Mouse (Mus musculus) adrenal gland, adult 2 months (tissue): ENCODE measurements at regions not wholly inside any gene's neighbourhood (a gene's known extent, or its start where the extent isn't known, plus 50 kb on each side); places are given as distances from the start of the nearest gene placed in this dataset.

ENCODE experiments used
- DNase-seq: peaks from one replicate; pipeline ENCODE4 v3.0.0; 2021

DNA sequence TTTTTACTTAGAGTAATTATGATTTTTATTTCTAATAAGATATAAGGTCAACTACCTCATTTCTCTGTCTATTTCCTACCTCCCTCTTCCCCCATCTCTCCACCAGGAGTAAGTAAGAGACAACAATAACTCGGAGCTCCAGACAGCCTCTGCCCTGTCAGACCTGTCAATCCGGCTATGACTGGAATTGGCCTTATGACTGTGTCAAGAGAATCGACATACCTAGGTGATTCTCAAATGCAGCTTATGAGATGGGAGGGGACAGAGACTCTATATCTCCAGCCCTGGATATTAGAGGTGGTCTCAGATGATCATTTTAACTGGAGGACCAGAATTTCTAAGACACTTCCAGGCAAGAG is 216.3 kb upstream of the Ankrd55 start:
- DNase-seq = no peak

DNA sequence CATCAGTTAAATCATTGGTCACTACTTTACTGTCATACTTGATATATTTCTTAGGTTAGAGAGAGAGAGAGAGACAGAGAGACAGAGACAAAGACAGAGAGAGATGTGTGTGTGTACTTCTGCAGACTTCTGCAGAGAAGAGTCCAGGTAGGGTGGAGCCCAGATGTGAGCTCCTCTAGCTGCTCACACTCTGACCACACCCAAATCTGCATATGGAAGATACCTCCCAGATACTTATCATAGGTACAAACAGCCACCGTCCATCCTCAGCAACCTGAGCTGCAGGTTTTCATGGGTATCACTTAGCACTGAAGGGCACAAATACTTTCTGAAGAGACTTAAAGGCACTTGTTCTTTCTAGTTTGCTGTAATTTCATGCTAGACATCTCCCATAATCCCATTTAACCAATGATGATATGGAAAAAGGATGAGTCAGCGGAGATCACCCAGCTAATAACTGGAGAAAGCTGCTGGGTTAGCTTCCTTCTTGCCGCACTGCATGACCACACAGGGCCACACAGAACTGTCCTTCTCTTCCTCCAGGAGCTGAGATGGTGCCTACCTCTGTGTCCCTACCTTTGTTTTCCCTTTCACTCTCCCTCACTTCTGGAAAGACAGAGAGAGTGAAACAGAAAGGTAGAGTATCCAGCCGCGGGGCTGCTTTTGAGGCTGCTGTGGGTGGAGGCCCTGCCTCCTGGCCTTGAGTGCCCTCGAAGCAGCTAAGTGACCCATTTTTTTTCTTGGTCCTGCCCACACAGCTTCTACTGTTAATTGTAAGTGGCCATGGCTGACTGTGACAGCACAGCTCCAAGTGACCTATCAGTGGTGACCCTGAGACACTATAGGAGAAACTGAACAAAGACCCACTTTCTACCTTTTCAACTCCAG is 214.5 kb upstream of the Ankrd55 start:
- DNase-seq = peak; percentile 80

DNA sequence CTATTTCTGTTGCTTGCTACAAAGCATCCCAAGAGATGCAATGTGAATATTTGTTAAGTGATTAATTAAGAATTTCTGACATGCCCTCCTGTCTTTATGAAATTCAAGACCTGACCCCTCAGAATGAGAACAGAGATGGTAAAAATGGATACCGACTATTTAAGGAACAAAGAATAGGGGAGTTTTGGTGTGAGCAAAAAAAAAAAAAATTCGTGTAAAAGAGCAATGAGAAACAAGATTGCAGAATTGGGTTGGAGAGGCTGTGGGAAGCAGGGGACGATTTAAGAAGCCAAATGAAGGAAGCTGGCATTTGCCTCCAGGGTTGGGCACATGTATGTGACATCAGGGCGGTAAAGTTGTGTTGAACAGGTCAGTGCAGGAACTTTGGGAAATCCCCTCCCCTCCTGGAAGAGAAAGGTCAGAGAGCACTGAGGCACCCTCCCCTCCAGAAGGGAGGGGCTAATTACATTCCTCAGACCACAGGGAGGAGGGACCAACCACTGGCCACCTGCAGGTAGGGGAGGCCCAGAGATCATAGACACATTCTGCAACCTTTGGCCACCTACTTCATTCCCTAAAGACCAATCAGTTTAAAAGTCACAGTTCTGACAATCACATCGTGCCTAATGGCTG is 212.3 kb upstream of the Ankrd55 start:
- no peak for DNase-seq

DNA sequence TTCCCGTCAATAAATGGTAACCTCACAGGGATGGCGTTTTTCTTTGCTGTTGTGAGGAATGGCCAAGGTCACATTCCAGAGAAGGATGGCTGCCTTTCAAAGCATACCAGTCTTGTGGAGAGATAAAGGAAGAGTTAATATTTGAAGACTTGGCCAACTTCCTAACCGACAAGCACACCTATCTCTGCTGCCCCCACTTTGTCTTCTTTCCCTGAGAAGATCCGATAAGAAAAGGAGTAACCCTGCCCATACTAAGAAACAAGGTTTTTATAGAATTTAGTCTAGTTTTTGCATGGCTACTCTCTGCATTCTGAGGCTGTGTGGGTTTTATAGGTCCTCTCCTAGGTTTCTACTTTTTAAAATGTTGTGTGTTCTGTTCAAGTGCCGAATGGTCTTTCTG is 210.2 kb upstream of the Ankrd55 start:
- DNase-seq = no peak

DNA sequence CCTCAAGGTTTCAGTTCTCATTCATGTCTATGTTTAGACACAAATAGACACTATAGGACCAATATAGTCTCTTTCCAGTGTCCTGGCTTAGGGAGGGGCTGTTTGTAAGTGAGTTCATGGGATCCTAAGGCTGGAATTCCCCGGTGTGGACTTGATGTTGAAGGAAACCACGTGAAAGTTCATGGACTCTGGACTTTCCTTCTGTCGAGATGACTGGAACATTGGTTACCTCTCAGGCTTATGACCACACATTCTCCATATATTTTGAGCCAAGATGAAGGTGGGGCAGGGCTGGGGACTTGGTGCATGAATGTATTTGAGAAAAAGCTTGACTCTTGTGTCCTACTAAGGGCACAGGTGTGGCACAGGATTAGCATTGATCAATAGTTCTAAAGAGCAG is 206.3 kb upstream of the Ankrd55 start:
- DNase-seq = no peak

DNA sequence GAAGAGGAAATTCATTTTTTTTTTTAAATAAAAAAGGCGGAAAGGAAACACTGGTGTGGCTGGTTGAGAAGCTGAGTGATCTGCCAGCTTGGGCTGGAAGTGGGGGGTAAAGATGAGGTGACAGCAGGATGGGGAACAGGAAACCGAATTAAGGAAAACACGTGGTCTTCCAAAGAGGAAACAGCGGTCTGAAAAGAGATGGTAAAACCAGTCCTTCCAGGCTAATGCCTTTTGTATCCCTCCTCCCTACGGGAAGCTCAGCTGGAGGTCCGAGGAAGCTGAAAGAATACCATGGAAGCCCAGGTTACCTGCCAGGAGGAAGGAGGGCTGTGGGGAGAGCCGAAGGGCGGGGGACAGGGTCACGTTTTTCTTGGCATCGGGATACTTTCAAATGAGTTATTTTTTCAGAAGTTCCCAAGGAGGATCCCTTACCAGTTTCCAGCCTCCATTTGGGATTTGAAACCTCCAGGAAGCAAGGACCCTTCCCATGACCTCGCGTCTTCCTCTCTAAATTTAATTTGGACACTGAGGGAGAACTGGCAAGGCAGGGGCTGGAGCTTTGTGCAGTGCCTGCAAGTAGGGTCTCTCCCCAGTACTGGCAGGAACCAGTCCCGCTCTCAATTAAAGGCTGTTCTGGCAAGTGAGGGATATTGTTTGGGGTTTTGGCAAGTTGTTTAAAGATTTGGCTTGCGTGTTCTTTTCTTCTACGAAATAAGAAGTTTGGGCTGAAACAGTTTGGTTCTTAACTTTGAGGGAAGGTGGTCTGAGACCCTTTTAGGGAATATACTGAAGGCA is 203.6 kb upstream of the Ankrd55 start:
- no peak for DNase-seq

DNA sequence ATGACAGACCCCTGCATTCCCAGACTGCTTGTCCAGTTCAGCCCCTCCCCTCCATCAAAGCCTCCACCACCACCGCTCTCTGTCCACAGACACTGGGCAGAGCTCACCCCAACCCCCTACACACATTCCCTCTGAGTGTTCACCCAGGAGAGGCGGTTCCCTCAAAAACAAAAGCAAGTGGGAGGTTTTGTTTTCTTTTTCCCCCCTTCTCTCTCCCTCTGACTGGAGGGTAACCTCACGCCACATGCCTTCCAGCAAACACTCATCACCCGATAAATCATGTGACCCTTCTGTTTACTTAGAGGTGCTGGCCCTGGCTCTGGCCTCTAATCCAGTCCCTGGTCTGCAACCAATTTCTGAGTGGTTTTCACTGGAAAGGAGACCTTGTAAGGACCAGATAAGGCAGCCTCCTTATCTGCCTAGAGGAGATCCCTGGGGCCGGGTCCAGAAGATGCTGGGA is 199.9 kb upstream of the Ankrd55 start:
- DNase-seq = peak; percentile 54

DNA sequence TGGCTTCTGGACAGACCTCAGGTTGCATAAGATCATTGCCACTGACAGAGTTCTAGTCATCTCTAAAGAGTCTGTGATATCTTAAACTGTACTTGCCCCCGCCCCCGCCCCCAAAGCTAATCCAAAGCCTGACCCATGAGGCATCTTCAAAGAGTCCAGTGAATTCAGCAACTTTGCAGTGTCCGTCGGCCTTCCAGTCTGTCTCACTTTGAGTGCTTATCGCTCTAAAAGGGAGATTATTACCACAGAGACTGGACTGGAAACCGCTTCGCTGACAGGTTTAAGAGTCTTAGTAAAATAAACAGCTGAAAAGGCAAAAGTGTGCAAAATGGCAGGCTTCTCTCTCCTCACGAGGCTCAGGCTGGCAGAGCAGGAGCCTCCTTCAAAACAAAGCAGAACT is 197.5 kb upstream of the Ankrd55 start:
- no peak for DNase-seq

DNA sequence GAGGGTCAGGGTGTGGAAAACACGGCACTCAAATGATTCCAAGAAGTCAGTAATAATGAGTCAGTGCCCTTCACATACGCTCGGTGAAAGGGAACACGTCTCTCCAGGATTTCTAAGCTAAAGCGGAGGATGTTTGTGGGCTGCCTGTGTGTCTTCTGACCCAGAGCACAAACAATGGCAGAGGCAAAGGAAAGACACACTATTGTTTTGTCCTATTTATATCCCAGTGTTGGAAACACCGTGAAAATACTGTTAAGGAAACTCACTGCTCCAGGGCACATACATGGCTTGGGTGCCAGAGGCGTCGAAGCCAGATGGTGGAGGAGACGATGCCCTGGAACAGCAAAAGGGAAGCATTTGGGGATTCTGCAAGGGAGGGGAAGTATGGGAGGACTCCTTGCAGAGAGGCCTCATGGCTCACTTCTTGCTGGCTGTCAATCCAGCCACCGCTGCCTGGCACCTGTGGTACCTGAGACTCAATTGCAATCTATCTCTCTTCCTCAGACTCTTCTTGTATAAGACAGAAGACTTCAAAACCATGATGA is 192.6 kb upstream of the Ankrd55 start:
- no peak for DNase-seq

DNA sequence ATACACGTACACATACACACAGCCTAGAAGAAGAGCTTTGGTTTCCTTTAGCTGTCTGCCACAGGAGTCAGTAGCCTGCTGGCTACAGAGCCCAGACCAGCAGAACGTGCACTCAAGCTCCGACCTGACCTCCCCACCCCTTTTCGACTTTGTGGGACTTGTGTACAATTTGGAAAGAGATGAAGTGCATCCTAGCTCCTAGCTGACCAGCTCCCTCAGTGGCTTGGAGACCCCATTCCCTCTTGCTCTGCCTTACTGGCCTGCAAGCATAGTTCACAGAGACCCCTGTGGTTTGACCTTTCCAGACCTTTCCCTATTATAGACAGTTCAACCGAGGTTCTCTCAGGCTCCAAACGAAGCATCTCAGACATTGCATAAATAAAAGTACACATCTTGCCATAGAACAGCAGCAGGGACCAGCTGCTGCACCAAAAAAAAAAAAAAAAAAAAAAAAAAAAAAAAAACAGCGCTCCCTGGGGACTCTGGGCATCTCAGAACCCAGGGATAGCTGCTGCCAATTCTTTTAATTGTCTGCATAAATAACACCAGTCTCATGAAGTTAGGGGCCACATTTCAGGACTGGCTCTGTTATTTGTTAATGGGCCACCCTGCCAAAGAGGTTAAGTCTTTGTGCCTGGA is 188.2 kb upstream of the Ankrd55 start:
- DNase-seq = no peak

DNA sequence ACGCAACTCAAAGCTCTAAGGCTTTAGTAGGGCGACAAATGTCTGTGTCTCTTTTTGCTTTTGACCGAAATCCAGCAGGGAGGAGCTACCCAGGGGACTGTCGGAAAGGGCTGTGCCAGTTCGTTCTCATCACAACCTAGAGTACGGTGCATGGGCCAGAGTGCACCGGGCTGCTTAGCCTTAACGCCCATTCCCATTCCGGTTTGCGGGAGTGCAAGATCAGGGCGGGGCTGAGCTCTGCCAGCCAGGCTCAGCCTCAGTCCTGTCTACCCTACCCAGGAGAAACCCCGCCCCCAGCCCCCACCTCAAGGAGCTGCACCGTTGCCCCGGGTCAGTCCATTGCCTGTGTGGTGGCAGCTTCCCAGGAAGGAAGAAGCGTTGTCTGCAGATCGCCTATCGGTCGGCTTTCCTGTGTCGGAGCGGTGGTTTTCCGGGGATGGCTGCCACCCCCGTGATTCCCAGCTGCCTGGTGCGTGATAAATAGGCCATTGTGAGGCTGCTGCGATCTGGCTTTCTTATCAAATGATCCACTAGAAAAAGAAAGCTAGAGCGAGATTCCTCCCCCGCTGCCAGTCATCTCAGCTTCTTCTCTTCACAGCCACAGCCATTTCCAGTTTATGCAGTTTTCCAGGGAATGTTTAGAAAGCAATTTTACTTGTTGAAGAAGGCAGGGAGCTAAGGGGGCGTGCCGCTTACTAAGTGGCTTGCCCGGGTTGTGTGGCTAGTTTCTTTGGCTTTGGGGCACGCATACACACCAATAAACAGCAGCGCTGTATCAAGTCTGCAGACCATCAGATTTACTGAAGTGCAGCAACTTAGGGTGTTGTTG is 187.4 kb upstream of the Ankrd55 start:
- DNase-seq = peak; percentile 86

DNA sequence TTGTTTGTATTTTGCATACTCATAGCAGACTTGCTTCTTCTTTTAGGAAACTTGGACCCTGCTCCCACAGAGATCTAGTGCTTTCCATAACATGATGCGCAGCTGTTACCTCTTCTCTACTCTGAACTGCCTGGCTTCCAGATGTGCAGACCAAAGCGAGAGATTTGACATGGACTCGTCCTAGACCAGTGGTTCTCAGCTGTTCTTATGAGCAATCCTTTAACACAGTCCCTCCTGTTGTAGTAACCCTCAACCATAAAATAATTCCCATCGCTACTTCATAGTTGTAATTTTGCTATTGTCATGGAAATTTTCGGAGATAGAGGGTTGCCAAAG is 186.9 kb upstream of the Ankrd55 start:
- no peak for DNase-seq

DNA sequence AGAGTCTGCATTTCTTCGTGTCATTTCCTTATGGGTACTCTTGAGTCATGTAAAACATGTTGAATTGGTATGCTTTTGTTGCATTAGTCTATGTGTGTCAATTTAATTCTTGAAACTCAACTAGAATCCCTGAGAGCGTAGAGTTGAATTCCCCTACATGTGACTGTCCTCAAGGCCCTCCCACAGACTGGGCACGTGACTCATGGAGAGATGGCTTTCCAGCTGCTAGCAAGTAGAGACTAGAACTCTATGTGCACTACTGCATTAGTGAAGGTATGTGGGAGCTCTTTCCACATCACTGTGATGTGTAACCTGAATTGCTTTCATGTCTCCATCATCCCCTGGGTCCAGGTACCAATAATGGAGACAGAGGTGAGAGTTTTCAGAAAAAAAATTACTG is 182.3 kb upstream of the Ankrd55 start:
- DNase-seq = no peak

DNA sequence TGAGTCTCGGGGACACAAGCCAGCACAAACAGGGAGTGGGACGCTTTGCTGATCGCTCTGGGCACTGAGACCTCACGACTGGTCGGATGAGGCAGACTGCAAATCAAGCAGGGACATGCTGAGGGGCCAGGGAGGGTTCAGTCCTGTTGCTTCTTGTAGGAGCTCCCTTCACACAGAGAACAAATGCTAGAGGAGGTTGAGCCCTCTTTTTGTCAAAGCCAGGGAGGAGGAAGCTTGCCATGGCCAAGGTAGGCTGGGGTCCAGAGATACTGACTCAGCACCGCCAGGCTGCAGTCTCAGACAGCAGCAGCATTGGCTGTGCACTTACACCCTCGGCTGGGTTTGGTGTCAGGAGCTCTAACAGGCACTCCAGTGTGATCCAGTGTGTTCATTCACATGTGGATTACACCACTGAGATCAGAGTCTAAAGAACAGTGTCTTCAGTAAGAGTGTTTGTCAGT is 173.5 kb upstream of the Ankrd55 start:
- peak; percentile 32 for DNase-seq

DNA sequence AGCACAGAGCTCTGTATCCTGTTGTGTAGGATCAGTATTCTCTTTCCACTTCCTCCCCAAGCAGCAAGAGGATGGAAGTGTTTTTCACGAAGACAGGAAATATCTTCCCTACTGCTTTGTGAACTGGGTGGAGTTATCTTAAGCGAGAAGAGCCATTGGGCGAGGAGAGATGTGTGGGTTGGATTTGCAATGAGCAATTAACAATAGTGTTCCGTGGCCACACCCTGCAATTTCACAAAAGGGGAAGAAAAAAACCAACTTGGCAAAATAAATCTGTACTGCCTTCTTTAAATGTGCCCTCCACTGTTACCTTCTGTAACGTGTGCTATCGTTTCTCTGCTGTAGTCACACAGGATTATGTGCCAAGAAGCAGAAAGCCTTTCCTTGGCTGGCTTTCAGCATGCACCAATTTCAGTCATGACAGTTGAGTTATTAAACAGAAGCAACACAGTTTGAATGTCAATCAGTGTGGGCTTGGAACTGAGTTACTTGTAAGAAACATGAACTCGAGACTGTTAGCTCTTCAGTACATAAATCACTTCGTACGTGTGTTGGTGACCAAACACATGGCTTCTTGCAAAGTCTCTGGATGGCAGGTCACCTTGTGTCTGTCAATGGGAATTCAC is 172.0 kb upstream of the Ankrd55 start:
- DNase-seq = no peak

DNA sequence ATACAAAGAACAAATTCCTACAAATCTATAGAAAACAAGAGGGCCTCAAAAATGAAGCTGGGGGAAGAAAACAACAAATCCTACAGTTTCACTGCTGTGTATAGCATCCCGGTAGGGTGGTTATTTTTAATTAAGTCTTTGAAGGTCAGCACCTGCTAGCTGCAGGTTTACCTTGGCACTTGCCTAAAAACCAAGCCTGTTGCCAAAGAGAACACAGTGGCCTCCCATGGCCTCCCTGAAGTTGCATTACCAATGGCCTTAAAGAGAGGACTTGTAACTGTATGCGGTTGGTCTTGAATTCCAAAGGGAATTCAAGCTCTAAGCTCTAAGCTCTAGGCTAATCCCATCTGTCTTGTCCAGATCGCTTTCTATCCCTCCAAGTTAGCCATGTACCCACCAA is 169.7 kb upstream of the Ankrd55 start:
- no peak for DNase-seq

DNA sequence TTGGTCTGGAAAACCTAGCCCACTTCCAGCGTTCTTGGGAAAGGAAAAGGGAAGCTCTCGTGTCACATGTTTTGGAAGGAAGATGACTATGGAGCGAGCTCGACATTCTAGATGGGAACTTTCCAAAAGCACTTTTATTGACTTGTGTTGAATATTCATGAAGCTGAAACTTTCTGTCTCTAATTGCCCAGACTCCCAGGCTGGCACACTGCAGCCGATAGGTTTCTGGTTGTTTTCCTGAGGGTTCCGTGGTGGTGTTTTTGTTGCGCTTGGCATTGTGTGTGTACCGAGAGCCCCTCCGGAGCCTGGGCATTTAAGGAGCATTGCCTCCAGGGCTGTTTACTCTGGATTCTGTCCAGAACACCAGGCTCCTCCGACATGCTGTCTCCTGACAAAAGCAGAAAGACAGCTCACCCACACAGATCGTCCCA is 168.6 kb upstream of the Ankrd55 start:
- DNase-seq = peak; percentile 33

DNA sequence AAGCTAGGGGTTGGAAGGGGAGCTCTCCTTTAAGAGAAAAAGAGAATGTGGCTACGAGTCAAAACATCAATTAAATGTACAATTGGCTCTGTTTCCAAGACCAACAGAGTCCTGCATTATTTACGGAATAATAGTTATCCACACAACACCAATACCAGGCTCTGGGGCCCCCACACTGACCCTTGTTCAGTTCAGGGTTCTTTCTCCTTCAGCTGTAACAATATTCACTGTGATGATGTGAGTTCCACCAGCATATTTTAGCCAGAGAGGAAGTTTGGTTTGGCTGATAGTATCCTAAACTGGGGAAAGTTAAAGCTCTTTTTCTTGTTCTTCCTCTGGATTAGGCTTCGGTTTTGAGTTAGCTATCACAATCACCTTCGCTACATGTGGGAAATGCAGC is 167.9 kb upstream of the Ankrd55 start:
- no peak for DNase-seq

DNA sequence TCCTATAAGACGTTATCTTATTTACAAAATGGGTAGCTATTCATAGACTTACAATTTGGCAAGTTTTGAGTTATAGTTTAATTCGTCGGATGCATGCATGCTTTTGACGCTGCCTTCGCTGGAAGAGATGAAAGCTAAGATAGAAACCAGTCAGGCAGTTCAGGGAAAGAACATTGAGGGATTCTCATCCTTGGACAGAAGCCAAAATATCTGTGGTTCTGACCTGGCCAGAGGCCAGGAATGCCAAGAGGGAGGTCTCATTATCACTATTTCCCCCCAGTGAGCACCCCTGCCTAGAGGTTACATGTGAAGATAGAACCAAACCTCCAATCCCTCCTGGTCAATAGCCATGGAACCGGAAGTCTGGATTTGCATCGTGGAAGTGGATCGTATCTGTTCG is 167.1 kb upstream of the Ankrd55 start:
- DNase-seq = no peak

DNA sequence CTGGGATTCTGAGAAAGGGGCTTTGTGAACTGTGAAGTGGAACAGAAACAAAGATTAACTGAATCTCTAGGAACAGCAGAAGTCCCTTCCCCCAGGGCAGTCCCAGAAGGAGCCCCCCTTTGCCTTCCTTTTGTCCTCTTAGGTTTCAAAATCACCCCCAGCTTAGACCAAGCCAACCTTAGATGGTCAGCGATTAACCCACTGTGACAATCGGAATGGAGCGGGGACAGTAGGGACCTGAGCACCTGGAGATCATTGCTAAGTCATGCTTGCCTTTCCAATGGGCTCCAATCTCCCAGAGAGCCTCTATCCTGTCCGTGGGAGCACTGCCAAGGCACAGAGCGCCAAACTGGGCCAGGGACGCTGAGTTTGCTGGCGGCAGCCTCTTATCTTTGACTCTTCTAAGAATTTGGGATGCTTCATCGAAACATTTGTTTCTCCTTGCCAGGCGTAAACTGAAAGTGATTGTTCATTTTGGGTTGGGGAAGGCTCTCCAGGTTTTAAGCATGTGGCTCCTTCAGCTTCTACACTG is 165.3 kb upstream of the Ankrd55 start:
- peak; percentile 89 for DNase-seq
